Mouse (Mus musculus) limb, embryonic 12.5 days (tissue): ENCODE measurements around the gene Krt28. TPM values are rescaled to one million over a fixed set of nuclear protein-coding genes. Genes with fewer than 3 reads are reported as not detected.

ENCODE experiments used
- polyA plus RNA-seq: library from polyadenylated mRNA; unstranded; fragments of >200 nt; fragmentation: Nextera tagmentation; extraction: Ambion mirVana; gene quantifications from 2 replicates; pipeline ENCODE4 v1.2.1, GENCODE M21; 2016

Gene Krt28
- polyA plus RNA-seq, 1 experiment from 2014 or later: not detected

Other genes starting within 250 kb of the Krt28 start
- 0.40 and 0.49 TPM in 2 replicates for gene Ccr7, start 219.8 kb downstream of the Krt28 start, polyA plus RNA-seq
- 403 and 407 TPM in 2 replicates for gene Smarce1, start 143.9 kb downstream of the Krt28 start, polyA plus RNA-seq
- 0.15 and 0.36 TPM in 2 replicates for gene Krt222, start 130.8 kb downstream of the Krt28 start, polyA plus RNA-seq
- gene Krt24, start 89.6 kb downstream of the Krt28 start, polyA plus RNA-seq: 0.21 and 0.41 TPM in 2 replicates
- not detected in 2 replicates for gene Krt25, start 52.0 kb downstream of the Krt28 start, polyA plus RNA-seq
- gene Krt26, start 36.9 kb downstream of the Krt28 start, polyA plus RNA-seq: not detected in 2 replicates
- not detected in 2 replicates for gene Krt27, start 23.8 kb downstream of the Krt28 start, polyA plus RNA-seq
- gene Krt10, start 14.5 kb upstream of the Krt28 start, polyA plus RNA-seq: 34.3 and 35.3 TPM in 2 replicates
- not detected in 2 replicates for gene Krt12, start 47.4 kb upstream of the Krt28 start, polyA plus RNA-seq
- gene Krt20, start 63.2 kb upstream of the Krt28 start, polyA plus RNA-seq: 0.18 and 0.42 TPM in 2 replicates
- gene Krt23, start 118.2 kb upstream of the Krt28 start, polyA plus RNA-seq: 0.18 and 0.26 TPM in 2 replicates
- not detected in 2 replicates for gene Krt39, start 146.4 kb upstream of the Krt28 start, polyA plus RNA-seq
- not detected in 2 replicates for gene Krt40, start 168.3 kb upstream of the Krt28 start, polyA plus RNA-seq
- gene Krtap3-3, start 176.0 kb upstream of the Krt28 start, polyA plus RNA-seq: not detected in 2 replicates
- gene Krtap3-2, start 181.9 kb upstream of the Krt28 start, polyA plus RNA-seq: not detected in 2 replicates
- gene Gm11939, start 184.6 kb upstream of the Krt28 start, polyA plus RNA-seq: not detected in 2 replicates
- not detected in 2 replicates for gene Krtap3-1, start 191.7 kb upstream of the Krt28 start, polyA plus RNA-seq
- not detected in 2 replicates for gene Krtap1-5, start 206.1 kb upstream of the Krt28 start, polyA plus RNA-seq
- gene Krtap1-4, start 208.8 kb upstream of the Krt28 start, polyA plus RNA-seq: not detected in 2 replicates
- gene Krtap1-3, start 216.4 kb upstream of the Krt28 start, polyA plus RNA-seq: not detected in 2 replicates
- not detected in 2 replicates for gene Krtap9-3, start 223.2 kb upstream of the Krt28 start, polyA plus RNA-seq
- not detected in 2 replicates for gene Gm11938, start 228.4 kb upstream of the Krt28 start, polyA plus RNA-seq
- gene Gm11937, start 235.3 kb upstream of the Krt28 start, polyA plus RNA-seq: not detected in 2 replicates
- not detected in 2 replicates for gene Krtap2-4, start 239.9 kb upstream of the Krt28 start, polyA plus RNA-seq
- not detected in 2 replicates for gene Gm11562, start 245.5 kb upstream of the Krt28 start, polyA plus RNA-seq